Mouse (Mus musculus) thymus, adult 2 months (tissue): ENCODE data around the gene Palld.

Experiments
- CTCF ChIP-seq: fragments of 200-500 bp; IDR thresholded peaks from 2 replicates; pipeline ENCODE4 v1.5.1; 2012; ENCODE audit warnings: mild to moderate bottlenecking, control low read depth, low read length, moderate library complexity, borderline replicate concordance; ENCODE audit not compliant: control insufficient read depth, poor library complexity, insufficient read depth; ENCODE audit errors: extremely low read depth
- POLR2A ChIP-seq: fragments of 200-500 bp; IDR thresholded peaks from 2 replicates; pipeline ENCODE4 v1.6.1; 2012; ENCODE audit warnings: mild to moderate bottlenecking, low read length, control low read depth, moderate library complexity; ENCODE audit not compliant: control insufficient read depth, poor library complexity, insufficient read depth; ENCODE audit errors: extremely low read depth

DNA sequence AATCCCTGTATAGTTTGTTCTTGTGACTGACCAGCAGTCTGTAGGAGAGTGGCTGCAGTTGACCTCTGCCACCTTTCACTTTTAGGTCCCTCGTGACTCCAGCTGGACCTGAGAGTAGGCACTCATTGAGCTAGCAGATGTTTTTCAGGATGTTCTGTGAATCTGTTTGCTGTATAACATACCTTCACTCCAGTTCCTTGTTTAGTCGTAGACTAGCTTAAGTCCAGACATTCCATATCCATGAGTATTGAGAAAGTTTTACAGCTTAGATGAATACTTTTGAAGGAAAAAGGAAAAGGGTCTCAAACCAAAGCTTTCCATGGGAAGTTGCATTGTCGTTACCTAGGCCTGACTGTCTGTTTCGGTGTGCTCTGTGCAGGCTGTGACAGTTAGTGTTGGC is 405.4 kb downstream of the Palld start:
- TF ChIP-seq POLR2A (no peak), CTCF (no peak)
